Mouse (Mus musculus) G1E (cell line): ENCODE data around the gene Ppp1r35. TPM values are rescaled to one million over a fixed set of nuclear protein-coding genes. Genes with fewer than 3 reads are reported as not detected.

Experiments
- ATAC-seq: 2 replicates; pipeline ENCODE4 v1.8.0; 2016; ENCODE audit warnings: mild to moderate bottlenecking; ENCODE audit not compliant: insufficient number of reproducible peaks, poor library complexity, low FRiP score, severe bottlenecking; ENCODE audit errors: extremely low read depth
- DNase-seq: peaks from one replicate; pipeline ENCODE4 v3.0.0; 2012; ENCODE audit warnings: low spot score
- H3K27me3 ChIP-seq: 2 replicates; pipeline ENCODE4 v1.6.1; 2012; ENCODE audit warnings: mild to moderate bottlenecking, low read length, inconsistent platforms; ENCODE audit not compliant: insufficient read depth
- H3K36me3 ChIP-seq: replicated peaks from 2 replicates; pipeline ENCODE3; 2012; ENCODE audit warnings: mild to moderate bottlenecking, inconsistent platforms
- H3K4me1 ChIP-seq: 2 replicates; pipeline ENCODE4 v1.6.1; 2012; ENCODE audit warnings: low read depth, low read length, inconsistent platforms, mixed read lengths; ENCODE audit not compliant: insufficient read depth
- H3K4me3 ChIP-seq: 2 replicates; pipeline ENCODE4 v1.5.1; 2012; ENCODE audit warnings: low read depth, mild to moderate bottlenecking, inconsistent platforms, low read length, moderate library complexity, mixed read lengths
- H3K9me3 ChIP-seq: replicated peaks from 2 replicates; pipeline ENCODE4 v1.6.1; 2012; ENCODE audit warnings: inconsistent platforms
- CTCF ChIP-seq: IDR thresholded peaks from 2 replicates; pipeline ENCODE4 v1.5.1; 2012; ENCODE audit warnings: low read depth, low read length, inconsistent platforms, mixed read lengths
- GATA1 ChIP-seq: IDR thresholded peaks from 2 replicates; pipeline ENCODE4 v1.6.1; 2012; ENCODE audit warnings: borderline replicate concordance, low read length, inconsistent platforms, mixed read lengths
- GATA2 ChIP-seq: IDR thresholded peaks from 2 replicates; pipeline ENCODE4 v1.6.1; 2012; ENCODE audit warnings: low read depth, low read length, inconsistent platforms, borderline replicate concordance
- POLR2AphosphoS5 ChIP-seq: IDR thresholded peaks from 2 replicates; pipeline ENCODE4 v1.6.1; 2012; ENCODE audit warnings: low read depth, low read length, inconsistent platforms; ENCODE audit not compliant: insufficient replicate concordance
- TAL1 ChIP-seq: conservative IDR thresholded peaks from 2 replicates; pipeline ENCODE4 v1.6.1; 2012; ENCODE audit warnings: low read depth, low read length, inconsistent platforms, mixed read lengths
- polyA plus RNA-seq: library from polyadenylated mRNA; stranded (reverse); fragments of >175 nt; gene quantifications from 2 replicates; pipeline ENCODE4 v1.2.3, GENCODE M21; 2012
- total RNA-seq, 2 experiments: library from RNA; stranded (forward) in 1 of 2; stranded (reverse) in 1 of 2; fragments of 200-1000 nt in 1 of 2; fragments of >200 nt in 1 of 2; fragmentation: Nextera tagmentation in 1 of 2; gene quantifications; 2 replicates each; pipeline ENCODE4 v1.2.3; 2014 to 2017

Gene Ppp1r35
- total and polyA plus RNA-seq, 3 experiments: 35.6 to 202 (median 121) TPM

- Histone ChIP-seq H3K9me3 (peaks cover 3% of the 10 kb centered on the region; the same call in 1 of the 2 replicates), H3K4me1 (peaks cover 40% of the 10 kb centered on the region), H3K36me3 (no peaks in the 10 kb centered on the region), H3K27me3 (0 out of 2 replicates have a peak, but pooled peaks cover 2% of the 10 kb centered on the region), H3K4me3 (no peak overlapping the region)
- TF ChIP-seq POLR2AphosphoS5 (no peak), GATA1 (no peak), CTCF (peak; percentile 89)
- DNase-seq (no peak), ATAC-seq (peak; percentile 40; the same call in 1 of the 2 replicates)
Measured at GRCm38 (mm10) chr5:137770709-137771108, 7.9 kb upstream of the Ppp1r35 start.

GRCm38 (mm10) chr5:137772755-137773154 lies 5.9 kb upstream of the Ppp1r35 start:
- no peak for DNase-seq
- Histone ChIP-seq H3K27me3 (0 out of 2 replicates have a peak, but pooled peaks cover 2% of the 10 kb centered on the region), H3K4me3 (no peak overlapping the region; the same call in 1 of the 2 replicates), H3K9me3 (no peaks in the 10 kb centered on the region), H3K36me3 (no peaks in the 10 kb centered on the region), H3K4me1 (peaks cover 57% of the 10 kb centered on the region)
- TF ChIP-seq POLR2AphosphoS5 (no peak), GATA2 (no peak; the same call in 1 of the 2 replicates), GATA1 (no peak), CTCF (no peak), TAL1 (peak; percentile 40; the same call in 1 of the 2 replicates)
- peak; percentile 58 for ATAC-seq

GRCm38 (mm10) chr5:137775587-137776290 lies 2.9 kb upstream of the Ppp1r35 start:
- H3K9me3 ChIP-seq: no peaks in the 10 kb centered on the region
- H3K36me3 ChIP-seq: peaks cover 16% of the 10 kb centered on the region
- H3K4me1 ChIP-seq: peaks cover 71% of the 10 kb centered on the region
- no peak for TF ChIP-seq GATA1
- TF ChIP-seq CTCF: no peak
- no peak for TF ChIP-seq POLR2AphosphoS5
- TF ChIP-seq TAL1: no peak
- TF ChIP-seq GATA2: no peak
- H3K4me3 ChIP-seq: peak overlapping the region; percentile 16; the same call in 1 of the 2 replicates
- no peak for DNase-seq
- ATAC-seq: no peak
- H3K27me3 ChIP-seq: no peaks in the 10 kb centered on the region

GRCm38 (mm10) chr5:137776408-137776918 lies 2.2 kb upstream of the Ppp1r35 start:
- TF ChIP-seq GATA2 (no peak), GATA1 (no peak), POLR2AphosphoS5 (no peak), TAL1 (no peak), CTCF (no peak)

GRCm38 (mm10) chr5:137777267-137777845 lies 1.3 kb upstream of the Ppp1r35 start:
- H3K4me1 ChIP-seq: peaks cover 79% of the 10 kb centered on the region
- H3K9me3 ChIP-seq: no peaks in the 10 kb centered on the region
- peaks cover 32% of the 10 kb centered on the region for H3K36me3 ChIP-seq
- TF ChIP-seq POLR2AphosphoS5: no peak
- no peak for TF ChIP-seq TAL1
- TF ChIP-seq GATA1: no peak
- TF ChIP-seq CTCF: no peak
- no peak for TF ChIP-seq GATA2
- no peaks in the 10 kb centered on the region for H3K27me3 ChIP-seq
- ATAC-seq (no peak), DNase-seq (no peak)
- no peak overlapping the region for H3K4me3 ChIP-seq

More at GRCm38 (mm10) chr5:137776408-137776918, 2.2 kb upstream of the Ppp1r35 start:
- Histone ChIP-seq H3K4me3 (peak overlapping the region; percentile 16; the same call in 1 of the 2 replicates), H3K36me3 (peaks cover 23% of the 10 kb centered on the region), H3K9me3 (no peaks in the 10 kb centered on the region), H3K27me3 (no peaks in the 10 kb centered on the region), H3K4me1 (peaks cover 74% of the 10 kb centered on the region)
- no peak for DNase-seq
- no peak for ATAC-seq
